Mouse (Mus musculus) brown adipose tissue, adult 24 weeks (tissue): ENCODE results near the gene Aldh16a1. TPM values are rescaled to one million over a fixed set of nuclear protein-coding genes. Genes with fewer than 3 reads are reported as not detected.

ENCODE experiments used
- H3K27ac ChIP-seq: fragments of 200-500 bp; replicated peaks from 2 replicates; pipeline ENCODE4 v1.5.1; 2012; ENCODE audit warnings: low read depth, mild to moderate bottlenecking, low read length
- H3K4me1 ChIP-seq: fragments of 200-500 bp; 2 replicates; pipeline ENCODE4 v1.6.1; 2012; ENCODE audit warnings: low read length, mixed read lengths; ENCODE audit not compliant: control insufficient read depth, insufficient read depth, insufficient read length
- H3K4me3 ChIP-seq: fragments of 200-500 bp; 2 replicates; pipeline ENCODE4 v1.5.1; 2012; ENCODE audit warnings: low read depth, mild to moderate bottlenecking, low read length, moderate library complexity; ENCODE audit not compliant: insufficient read depth
- polyA plus RNA-seq: library from polyadenylated mRNA; stranded (reverse); fragments of >200 nt; gene quantifications from 2 replicates; pipeline ENCODE4 v1.2.4, GENCODE M21; 2012; ENCODE audit not compliant: missing spikeins, insufficient read depth, insufficient read length

Aldh16a1 gene
- polyA plus RNA-seq, 1 experiment, result 28.0 TPM

DNA sequence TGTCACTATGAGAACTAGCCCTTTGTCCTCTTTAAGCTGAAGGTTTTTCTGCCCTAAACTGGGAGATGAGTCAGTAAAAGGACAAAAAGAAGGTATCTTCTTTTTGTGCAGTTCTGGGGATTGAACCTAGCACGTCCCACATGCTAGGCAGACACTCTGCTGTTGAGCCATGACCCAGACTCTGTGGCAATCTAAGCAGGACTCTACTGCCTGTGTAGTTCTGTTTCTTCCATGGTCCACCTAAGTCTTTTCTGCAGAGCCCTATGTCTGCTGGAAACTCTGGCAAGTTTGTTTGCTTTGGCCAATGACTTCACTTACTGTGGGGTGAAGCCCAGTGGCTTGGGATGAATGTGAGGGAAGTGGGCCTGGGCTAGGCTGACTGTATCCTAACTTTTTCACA, 16.0 kb downstream of the Aldh16a1 start:
- Histone ChIP-seq H3K27ac (no peak overlapping the region), H3K4me3 (no peak overlapping the region), H3K4me1 (0 out of 2 replicates have a peak, but pooled peaks cover 2% of the 10 kb centered on the region)

DNA sequence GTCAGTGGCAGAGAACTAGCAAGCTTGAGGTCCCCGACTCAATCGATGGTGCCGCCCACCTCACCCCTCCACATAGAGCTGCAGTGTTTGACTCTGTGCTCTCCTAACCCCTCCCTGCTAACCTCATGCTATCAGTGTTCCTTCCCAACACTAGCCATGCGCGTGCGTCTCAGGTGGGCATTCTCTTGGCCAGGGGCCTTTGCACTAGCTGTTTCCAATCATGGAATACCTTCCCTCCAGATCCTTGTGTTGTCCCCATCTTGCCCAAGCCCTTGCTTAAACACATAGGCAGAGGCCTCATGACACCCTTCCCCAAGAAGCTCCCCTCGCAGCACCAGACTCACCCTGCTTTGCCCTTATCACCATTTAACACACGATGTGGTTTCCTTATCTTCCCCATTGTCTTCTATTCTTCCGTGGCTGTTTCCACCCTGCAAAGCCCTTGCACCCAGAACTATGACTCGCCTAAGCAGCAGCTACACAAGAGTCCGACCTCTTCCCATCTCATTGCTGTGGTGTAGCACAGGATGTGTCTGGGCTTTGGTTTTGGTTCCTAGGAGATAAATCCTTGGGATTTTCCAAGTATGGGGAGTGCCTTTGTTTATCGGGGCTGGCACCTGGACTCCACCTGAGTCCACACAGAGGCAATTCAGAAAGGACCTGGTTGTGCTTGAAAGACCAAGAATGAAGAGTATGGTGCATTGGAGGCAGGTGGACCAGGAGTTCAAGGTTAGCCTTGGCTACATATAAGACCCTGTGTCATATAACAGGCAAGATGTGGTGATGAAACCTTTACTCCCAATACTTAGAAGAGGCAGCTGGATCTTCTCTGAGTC, 17.0 kb downstream of the Aldh16a1 start:
- H3K27ac ChIP-seq, result no peak overlapping the region
- 0 out of 2 replicates have a peak, but pooled peaks cover 2% of the 10 kb centered on the region for H3K4me1 ChIP-seq
- no peak overlapping the region for H3K4me3 ChIP-seq

DNA sequence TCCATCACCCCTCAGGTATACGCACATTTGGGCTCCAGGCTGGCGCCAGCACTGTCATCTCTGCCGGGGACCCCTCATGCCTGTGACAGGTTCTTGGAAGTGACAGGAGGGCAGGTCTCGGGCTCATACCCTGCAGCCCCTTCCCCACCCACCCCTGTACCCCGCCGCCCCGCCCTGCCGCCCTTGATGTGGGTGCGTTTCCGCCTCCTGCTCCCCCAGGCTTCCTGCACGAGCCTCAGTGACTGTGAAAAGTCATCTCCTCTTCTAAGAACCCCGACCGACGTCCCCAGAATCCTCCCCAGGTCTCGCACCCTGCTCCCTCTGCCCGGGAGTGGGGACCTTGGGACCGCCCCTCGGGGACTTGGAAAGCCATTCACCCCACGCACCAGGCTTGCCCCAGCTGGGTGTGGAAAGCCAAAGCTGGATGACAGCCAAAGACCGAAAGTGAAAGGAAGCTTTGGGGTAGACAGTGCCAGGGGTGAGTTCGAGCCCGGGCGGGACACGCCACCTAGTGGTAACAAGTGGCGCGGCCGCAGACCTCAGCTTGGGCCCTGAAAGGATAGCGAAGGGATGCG, 18.3 kb downstream of the Aldh16a1 start, which contains the start of the genes Gm45713 and Flt3l:
TSS of gene Gm45713 (minus strand) at position 239 of the 575 bp plus-strand sequence.
TSS of gene Flt3l (minus strand) at position 440 of the 575 bp plus-strand sequence.
- H3K27ac ChIP-seq, result peak within 1 kb of the TSS; percentile 80

DNA sequence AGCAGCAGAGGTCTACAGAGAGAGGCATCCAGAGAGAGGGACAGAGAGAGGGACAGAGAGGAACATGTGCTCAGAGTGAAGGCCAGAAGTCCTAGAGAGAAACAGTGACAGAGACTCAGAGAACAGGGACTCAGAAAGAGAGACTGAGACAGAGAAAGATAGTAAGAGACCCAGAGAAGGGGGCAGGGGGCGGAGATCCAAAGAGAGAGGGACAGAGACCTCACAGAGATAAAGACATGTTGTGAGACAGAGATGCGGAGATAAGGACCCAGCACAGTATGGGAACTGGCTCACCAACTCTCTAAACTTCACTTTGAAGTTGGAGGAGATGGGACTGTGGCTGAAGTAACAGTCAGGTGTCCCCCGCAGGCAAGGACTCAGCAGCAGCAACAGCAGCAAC, 19.0 kb downstream of the Aldh16a1 start:
- H3K27ac ChIP-seq, result no peak overlapping the region
- H3K4me1 ChIP-seq, result 0 out of 2 replicates have a peak, but pooled peaks cover 2% of the 10 kb centered on the region
- peak overlapping the region; percentile 69 for H3K4me3 ChIP-seq

More for the DNA sequence above, 18.3 kb downstream of the Aldh16a1 start, which contains the start of the genes Gm45713 and Flt3l:
- Histone ChIP-seq H3K4me3 (peak within 1 kb of the TSS; percentile 69), H3K4me1 (0 out of 2 replicates have a peak, but pooled peaks cover 2% of the 10 kb centered on the region)

DNA sequence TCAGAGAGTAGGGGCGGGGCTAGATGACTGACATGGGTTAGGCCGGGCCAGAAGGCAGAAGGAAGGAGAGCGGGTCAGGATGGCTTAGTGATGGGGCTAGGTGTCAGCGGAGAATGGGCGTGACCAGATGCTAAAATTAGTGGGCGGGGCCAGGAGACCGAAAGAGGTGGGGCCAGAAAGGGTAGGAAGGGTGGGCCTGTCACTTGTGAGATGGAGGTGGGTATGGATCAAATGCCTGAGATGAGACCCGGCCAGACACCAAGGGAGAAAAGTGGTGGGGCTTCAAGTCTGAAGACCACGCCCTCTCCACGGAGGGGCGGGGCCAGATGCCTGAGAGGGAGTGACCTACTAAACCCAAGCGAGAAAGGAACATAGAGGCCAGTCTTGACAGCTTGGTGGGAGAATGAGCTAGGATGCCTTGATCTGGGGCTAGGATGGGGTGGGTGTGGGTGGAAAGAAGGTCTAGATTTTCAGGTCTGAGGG, 19.8 kb downstream of the Aldh16a1 start:
- Histone ChIP-seq H3K4me1 (peaks cover 4% of the 10 kb centered on the region; the same call in 1 of the 2 replicates), H3K27ac (no peak overlapping the region), H3K4me3 (0 out of 2 replicates have a peak overlapping the region, but pooled peaks have one; percentile 69)

DNA sequence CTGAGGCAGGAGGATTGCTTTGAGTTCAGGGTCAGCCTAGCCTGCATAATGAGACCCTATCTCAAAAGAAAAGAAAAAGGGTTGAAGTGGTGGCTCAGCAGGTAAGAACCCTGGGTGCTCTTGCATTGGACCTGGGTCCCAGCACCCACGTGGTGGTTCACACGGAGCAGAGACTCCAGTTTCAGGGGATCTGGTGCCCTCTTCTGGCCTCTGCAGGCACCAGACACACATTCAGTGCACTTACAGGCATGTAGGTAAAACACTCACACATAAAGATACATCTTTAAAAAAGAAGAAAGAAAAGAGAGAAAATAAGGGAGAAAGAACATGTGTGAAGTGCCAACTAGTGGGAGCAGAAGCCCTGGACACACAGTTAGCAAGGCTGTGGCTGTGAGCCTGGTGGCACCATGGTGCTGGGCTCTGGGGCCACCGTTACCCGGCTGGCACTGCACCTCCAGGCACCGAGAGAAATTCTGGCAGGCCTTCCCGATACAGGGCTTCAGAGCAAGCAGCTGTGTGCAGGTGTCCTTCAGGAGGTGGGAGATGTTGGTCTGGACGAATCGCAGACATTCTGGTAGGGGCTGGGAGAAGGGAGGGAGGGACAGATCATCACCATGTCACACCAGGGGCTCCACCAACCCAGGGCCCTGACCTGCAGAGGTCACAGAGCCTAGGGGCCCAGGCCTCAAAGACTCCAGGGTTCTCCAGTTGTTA, 20.8 kb downstream of the Aldh16a1 start:
- Histone ChIP-seq H3K4me3 (no peak overlapping the region), H3K27ac (no peak overlapping the region), H3K4me1 (peaks cover 5% of the 10 kb centered on the region; the same call in 1 of the 2 replicates)

DNA sequence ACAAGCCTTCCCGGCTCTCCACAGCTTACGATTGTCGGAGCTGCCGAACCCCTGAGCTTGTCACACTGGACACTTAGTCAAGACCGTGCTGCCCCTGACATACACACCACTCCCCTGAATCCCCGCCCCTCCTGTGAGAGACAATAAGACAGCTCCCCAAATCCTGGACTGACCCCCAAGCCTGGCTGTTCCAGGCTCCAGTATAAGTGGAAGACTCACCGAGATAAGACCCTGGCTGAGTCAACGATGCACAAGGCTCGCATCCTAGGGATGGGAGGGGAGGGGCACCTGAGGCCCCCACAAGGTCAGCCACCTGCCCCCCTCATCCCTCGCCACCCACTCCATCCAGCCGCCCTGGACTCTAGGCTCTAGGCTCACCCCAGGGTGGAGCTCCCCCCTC, 22.5 kb downstream of the Aldh16a1 start:
- Histone ChIP-seq H3K4me3 (no peak overlapping the region), H3K4me1 (peaks cover 13% of the 10 kb centered on the region; the same call in 1 of the 2 replicates)

DNA sequence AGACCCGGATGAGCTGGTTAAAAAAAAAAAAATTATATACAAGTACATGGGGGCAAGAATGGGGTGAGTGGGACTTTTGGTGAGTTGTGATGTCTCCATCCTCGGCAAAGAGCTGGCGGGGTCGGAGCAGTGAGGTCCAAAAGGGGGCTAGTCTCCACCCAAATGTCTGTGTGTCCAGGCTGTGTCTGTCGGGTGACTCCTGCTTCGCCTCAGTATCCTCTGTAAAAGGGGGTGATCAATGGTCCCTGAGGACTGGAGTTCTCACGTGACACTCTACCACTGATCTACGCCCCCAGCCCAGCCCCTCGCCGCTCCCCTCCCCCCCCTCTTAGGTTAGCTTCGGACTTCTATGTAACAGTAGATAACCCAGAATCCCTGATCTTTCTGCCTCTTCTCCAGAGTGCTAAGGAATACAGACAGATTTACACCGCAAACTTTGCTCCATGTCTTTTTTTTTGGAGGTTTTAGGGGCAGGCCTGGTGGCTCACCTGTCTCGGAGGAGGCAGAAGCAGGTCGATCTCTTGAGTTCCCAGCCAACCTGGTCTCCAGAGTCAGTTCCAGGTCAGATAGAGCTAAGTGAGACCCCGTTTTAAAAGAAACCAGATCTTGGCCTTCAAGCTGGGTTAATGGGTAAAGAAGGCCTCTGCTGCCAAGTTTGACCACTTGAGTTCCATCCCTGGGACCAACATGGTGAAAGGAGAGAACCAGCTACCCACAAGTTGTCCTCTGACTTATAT, 24.4 kb downstream of the Aldh16a1 start:
- H3K4me3 ChIP-seq, result peak overlapping the region; percentile 73
- H3K27ac ChIP-seq, result peak overlapping the region; percentile 90
- H3K4me1 ChIP-seq, result peaks cover 13% of the 10 kb centered on the region; the same call in 1 of the 2 replicates

More for the DNA sequence above, 22.5 kb downstream of the Aldh16a1 start:
- no peak overlapping the region for H3K27ac ChIP-seq

DNA sequence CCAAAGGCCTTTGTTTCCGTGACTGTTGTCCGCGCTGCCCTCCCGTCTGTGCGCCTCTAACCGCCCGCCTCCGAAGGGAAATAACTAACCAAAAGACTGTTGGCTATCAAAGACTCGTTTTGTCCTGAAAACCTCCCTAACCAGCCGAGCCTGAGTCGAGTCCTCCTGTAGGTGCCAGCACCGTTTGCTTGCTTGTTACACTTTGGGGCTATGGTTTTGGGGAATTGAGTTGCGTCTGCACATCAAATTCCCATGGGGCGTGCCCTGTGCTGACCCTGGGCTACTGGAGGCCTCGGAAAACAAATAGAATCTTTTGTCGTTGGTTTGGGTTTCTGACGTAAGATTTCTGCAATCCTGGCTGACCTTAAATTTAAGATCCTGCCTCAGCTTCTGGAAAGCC, 25.1 kb downstream of the Aldh16a1 start:
- peak overlapping the region; percentile 73 for H3K4me3 ChIP-seq
- H3K27ac ChIP-seq, result peak overlapping the region; percentile 90
- H3K4me1 ChIP-seq, result peaks cover 11% of the 10 kb centered on the region; the same call in 1 of the 2 replicates

DNA sequence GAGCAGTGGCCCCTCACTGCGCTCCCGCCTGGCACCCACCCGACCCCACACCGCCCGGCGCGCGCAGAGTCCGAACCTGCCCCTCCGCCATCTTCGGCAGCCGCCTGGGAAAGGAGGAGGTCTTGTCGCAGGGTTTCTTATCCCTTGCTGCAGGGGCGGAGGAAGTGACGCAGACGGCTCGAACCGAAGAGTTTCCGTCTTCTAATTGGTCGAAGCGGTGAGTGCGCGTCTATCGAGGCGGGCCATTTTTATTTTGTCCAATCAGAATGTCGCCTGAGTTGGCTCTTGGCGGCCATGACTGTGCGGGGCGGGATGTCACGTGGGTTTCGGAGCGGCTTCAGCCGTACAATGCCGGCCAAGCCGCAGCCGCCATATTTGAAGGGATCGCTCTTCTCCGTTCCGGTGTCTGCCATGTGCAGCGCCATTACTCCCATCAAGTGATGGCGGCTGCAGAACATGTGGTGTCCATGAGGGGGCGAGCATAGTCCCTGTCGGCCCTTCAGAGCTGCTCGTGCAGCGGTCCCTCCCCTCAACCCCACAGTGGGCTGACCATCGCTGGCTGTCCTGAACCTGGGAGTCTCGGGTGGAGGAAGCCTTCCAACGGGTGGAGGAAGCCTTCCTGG, 25.6 kb downstream of the Aldh16a1 start, which contains the start of gene Rpl13a:
TSS of gene Rpl13a (minus strand) at position 138 of the 623 bp plus-strand sequence.
- H3K4me1 ChIP-seq, result peaks cover 11% of the 10 kb centered on the region; the same call in 1 of the 2 replicates
- peak within 1 kb of the TSS; percentile 90 for H3K27ac ChIP-seq
- H3K4me3 ChIP-seq, result peak within 1 kb of the TSS; percentile 90

DNA sequence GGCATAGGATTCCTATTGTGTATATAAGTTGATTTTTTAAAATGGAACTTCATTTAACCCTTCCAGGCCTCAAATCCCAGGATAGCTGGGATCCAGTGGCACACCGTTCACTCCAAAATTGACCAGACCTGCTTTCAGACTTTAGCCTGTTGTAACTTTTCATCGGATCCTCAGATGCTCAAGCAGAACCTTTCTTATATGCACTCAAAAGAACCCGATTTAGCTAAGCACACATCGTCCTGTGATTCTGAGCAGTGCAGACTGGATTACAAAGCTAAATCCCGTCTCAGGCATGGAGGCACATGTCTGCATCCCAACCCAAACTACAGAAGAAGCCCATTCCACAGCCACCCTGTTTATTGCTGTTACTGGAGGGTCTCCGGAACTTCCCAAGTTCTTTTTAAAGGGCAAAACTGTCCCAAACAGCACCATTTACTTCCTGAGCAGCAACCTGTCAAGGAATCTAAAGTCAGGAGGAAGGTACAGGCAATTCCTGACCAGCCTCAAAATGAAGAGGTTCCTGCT, 26.6 kb downstream of the Aldh16a1 start:
- Histone ChIP-seq H3K4me1 (peaks cover 11% of the 10 kb centered on the region), H3K27ac (peak overlapping the region; percentile 86), H3K4me3 (peak overlapping the region; percentile 90)

DNA sequence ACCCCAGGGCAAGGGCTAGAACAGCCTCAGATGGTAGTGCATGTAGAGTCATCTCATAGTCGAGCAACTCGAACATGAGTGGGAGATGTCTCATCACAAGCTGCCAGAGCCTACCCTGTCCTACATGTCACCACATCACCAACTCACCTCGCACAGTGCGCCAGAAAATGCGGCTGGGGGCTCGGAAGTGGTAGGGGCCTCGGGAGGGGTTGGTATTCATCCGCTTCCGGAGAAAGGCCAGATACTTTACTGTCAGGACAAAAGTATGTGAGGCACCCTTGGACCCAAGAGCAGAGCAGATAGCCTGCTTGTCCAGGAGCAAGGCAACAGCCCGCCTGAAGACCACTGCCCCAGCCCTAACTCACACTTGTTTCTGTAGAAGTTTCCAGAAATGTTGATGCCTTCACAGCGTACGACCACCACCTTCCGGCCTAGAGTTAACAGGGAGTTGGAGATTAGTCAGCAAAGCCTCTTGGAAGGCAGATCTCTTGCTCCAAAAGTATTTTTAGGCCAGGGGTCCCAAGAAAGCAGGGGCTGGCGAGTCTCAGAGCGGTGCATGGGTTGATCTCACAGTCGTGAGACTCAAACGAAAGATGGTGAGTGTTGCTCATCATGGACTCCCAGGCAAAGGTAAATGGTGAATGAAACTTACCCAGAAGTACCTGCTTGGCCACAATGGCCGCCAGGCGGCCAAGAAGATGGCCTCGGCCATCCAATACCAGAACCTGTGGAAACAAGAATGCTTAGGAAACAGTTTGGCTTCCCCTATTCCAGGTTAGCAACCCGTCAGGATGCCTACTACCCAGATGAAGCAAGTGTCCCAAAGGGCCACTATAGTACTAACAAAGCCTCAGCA, 27.3 kb downstream of the Aldh16a1 start:
- H3K4me3 ChIP-seq, result peak overlapping the region; percentile 90
- H3K4me1 ChIP-seq, result peaks cover 12% of the 10 kb centered on the region
- no peak overlapping the region for H3K27ac ChIP-seq
